Mouse (Mus musculus) spleen, postnatal 0 days (tissue): ENCODE results near the gene Slit3. TPM values are rescaled to one million over a fixed set of nuclear protein-coding genes. Genes with fewer than 3 reads are reported as not detected.

Experiments used
- microRNA counts: library from miRNA; unstranded; fragments of <30 nt; microRNA quantifications from one replicate; lab custom pipeline; 2015
- polyA plus RNA-seq: library from polyadenylated mRNA; unstranded; fragments of >200 nt; fragmentation: Nextera tagmentation; extraction: Ambion mirVana; gene quantifications from 2 replicates; pipeline ENCODE4 v1.2.1, GENCODE M21; 2015

Slit3 gene
- 11.1 and 18.0 TPM in 2 replicates for polyA plus RNA-seq

GRCm38 (mm10) chr11:35120894-35121610 is at the start of gene Slit3:
Gene Slit3, plus strand, starts transcription at chr11:35121224.

MicroRNAs within 50 kb of the gene (microRNA counts, 519-probe panel; counts per million panel counts)
- 6,825 counts per million, percentile 63 among the panel's probes with 10 or more counts for microRNA mmu-miR-218 (lab: Ali Mortazavi, UCI)
